Mouse (Mus musculus) forebrain, embryonic 15.5 days (tissue): ENCODE data around the gene Gm9999. TPM values are rescaled to one million over a fixed set of nuclear protein-coding genes. Genes with fewer than 3 reads are reported as not detected.
"Not testable (repeated sequence)": the region's sequence is repeated elsewhere in the genome, so short reads cannot be mapped to it uniquely, and the experiment has no call there.

ENCODE experiments used
- ATAC-seq: fragments of 200-750 bp; cut with Nextera tagmentation; replicated peaks from 2 replicates; pipeline ENCODE4 v1.8.0; 2017; ENCODE audit warnings: mild to moderate bottlenecking, moderate TSS enrichment, moderate library complexity
- H3K27ac ChIP-seq: fragments of 300-500 bp; sonication (generic); replicated peaks from 2 replicates; pipeline ENCODE4 v1.5.1; 2015; ENCODE audit warnings: mild to moderate bottlenecking, inconsistent platforms
- H3K27me3 ChIP-seq: fragments of 300-500 bp; sonication (generic); 2 replicates; pipeline ENCODE4 v1.6.1; 2015; ENCODE audit warnings: inconsistent platforms
- H3K36me3 ChIP-seq: fragments of 300-500 bp; sonication (generic); 2 replicates; pipeline ENCODE4 v1.6.1; 2015; ENCODE audit warnings: mild to moderate bottlenecking, inconsistent platforms
- H3K4me1 ChIP-seq: fragments of 300-500 bp; sonication (generic); 2 replicates; pipeline ENCODE4 v1.6.1; 2015; ENCODE audit warnings: inconsistent platforms
- H3K4me2 ChIP-seq: fragments of 300-500 bp; sonication (generic); replicated peaks from 2 replicates; pipeline ENCODE4 v1.6.1; 2015; ENCODE audit warnings: mild to moderate bottlenecking, inconsistent platforms
- H3K4me3 ChIP-seq: fragments of 300-500 bp; sonication (generic); 2 replicates; pipeline ENCODE4 v1.5.1; 2015; ENCODE audit warnings: mild to moderate bottlenecking, inconsistent platforms
- H3K9ac ChIP-seq: fragments of 300-500 bp; sonication (generic); replicated peaks from 2 replicates; pipeline ENCODE4 v1.6.1; 2015; ENCODE audit warnings: mild to moderate bottlenecking, inconsistent platforms
- H3K9me3 ChIP-seq: fragments of 300-500 bp; sonication (generic); 2 replicates; pipeline ENCODE4 v1.6.1; 2016; ENCODE audit warnings: inconsistent platforms
- WGBS: fragments of 180-500 bp; shearing (Covaris S2); methylation state at CpG from one replicate; pipeline ENCODE4 v1.1.7; 2015; ENCODE audit warnings: mixed read lengths; 5-methylcytosine and 5-hydroxymethylcytosine counted together
- polyA plus RNA-seq: library from polyadenylated mRNA; unstranded; fragments of >200 nt; fragmentation: Nextera tagmentation; extraction: Ambion mirVana; gene quantifications from 2 replicates; pipeline ENCODE4 v1.2.1, GENCODE M21; 2015

Gene Gm9999
- polyA plus RNA-seq, 1 experiment from 2014 or later = not detected

DNA sequence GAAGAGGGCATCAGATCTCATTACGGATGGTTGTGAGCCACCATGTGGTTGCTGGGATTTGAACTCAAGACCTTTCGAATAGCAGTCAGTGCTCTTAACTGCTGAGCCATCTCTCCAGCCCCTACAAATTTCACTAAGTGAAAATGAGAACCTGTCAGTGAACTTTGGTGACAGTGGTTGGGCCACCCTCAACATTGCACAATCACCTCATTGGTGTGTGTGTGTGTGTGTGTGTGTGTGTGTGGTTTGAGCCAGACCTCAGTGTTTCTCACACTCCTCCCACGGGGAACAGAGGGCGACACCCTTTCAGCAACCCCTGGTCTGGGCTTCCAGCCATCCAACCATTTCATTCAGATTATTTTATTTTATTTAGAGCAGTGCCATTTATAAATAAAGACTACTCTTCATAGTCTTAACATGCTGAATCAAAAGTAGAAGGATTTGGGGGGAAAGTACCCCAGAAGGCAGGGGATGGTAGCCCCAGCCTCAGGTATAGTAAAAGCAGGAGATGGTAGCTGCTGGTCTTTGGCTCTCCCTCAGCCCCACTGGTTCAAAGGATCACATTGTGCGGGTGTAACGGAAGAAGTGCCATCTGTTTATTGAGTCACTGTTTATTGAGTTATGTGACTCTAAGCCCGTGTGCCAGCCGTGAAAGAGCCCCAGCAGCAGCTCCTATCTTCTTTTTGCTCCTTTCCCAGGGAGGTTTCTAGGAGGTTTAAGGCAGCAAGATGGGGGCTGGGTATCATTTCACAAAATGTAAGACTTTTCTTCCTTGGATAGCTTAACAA lies 2.5 kb downstream of the Gm9999 start:
- Histone ChIP-seq H3K36me3 (0 out of 2 replicates have a peak, but pooled peaks cover 4% of the 10 kb centered on the region), H3K4me2 (no peak overlapping the region), H3K27me3 (no peaks in the 10 kb centered on the region), H3K4me3 (no peak overlapping the region), H3K9me3 (no peaks in the 10 kb centered on the region), H3K9ac (no peak overlapping the region), H3K27ac (0 out of 2 replicates have a peak overlapping the region, but pooled peaks have one; percentile 29), H3K4me1 (0 out of 2 replicates have a peak, but pooled peaks cover 3% of the 10 kb centered on the region)
- ATAC-seq = no peak
- 50% methylated on average over 8 of the region's 8 CpGs for WGBS

DNA sequence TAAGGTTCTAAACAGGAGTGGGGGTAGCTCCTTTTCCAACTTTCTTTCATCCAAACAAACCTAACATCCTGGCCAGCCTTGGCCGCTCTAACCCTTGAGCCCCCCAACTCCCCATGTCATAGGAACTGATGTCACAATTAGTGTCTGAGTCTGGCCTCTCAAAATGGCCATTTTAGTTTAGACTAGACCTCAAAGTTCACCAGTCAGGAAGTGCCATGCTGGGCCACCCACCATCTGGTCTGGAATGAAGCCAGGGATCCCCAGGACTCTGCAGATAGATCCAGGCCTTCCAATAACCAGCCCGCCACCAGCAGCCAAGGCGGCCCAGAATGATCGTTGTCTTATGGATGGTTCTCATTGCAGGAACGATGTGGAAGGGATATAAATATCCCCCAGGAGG lies 3.3 kb downstream of the Gm9999 start:
- no peak overlapping the region for H3K9ac ChIP-seq
- no peaks in the 10 kb centered on the region for H3K27me3 ChIP-seq
- WGBS = 62% methylated on average over 5 of the region's 5 CpGs
- H3K36me3 ChIP-seq = peaks cover 9% of the 10 kb centered on the region
- H3K4me3 ChIP-seq = no peak overlapping the region
- 0 out of 2 replicates have a peak overlapping the region, but pooled peaks have one; percentile 29 for H3K27ac ChIP-seq
- no peaks in the 10 kb centered on the region for H3K9me3 ChIP-seq
- no peak overlapping the region for H3K4me2 ChIP-seq
- no peak for ATAC-seq
- 0 out of 2 replicates have a peak, but pooled peaks cover 3% of the 10 kb centered on the region for H3K4me1 ChIP-seq

DNA sequence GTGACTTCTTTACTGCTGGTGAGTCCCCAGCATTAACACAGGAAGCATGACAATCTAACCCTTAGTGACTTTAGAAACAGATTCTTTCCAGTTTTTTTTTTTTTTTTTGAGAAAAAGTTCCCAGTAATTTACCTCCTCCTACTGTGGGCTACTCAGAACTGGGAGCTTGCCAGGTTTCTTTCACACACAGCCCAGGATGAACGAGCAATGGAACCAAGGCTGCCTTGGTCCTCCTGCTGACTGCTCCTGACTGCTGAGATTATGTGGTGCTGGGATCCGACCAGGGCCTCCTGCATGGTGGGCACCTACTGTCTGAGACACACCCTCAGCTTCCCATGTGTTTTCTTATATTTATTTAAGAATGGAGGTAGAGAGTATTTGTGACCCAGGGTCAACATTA lies 3.7 kb downstream of the Gm9999 start:
- 39% methylated on average over 2 of the region's 2 CpGs for WGBS
- no peaks in the 10 kb centered on the region for H3K27me3 ChIP-seq
- H3K9me3 ChIP-seq = no peaks in the 10 kb centered on the region
- peaks cover 14% of the 10 kb centered on the region for H3K36me3 ChIP-seq
- 0 out of 2 replicates have a peak, but pooled peaks cover 3% of the 10 kb centered on the region for H3K4me1 ChIP-seq
- H3K27ac ChIP-seq = no peak overlapping the region
- no peak overlapping the region for H3K9ac ChIP-seq
- ATAC-seq = no peak
- no peak overlapping the region for H3K4me2 ChIP-seq
- no peak overlapping the region for H3K4me3 ChIP-seq

DNA sequence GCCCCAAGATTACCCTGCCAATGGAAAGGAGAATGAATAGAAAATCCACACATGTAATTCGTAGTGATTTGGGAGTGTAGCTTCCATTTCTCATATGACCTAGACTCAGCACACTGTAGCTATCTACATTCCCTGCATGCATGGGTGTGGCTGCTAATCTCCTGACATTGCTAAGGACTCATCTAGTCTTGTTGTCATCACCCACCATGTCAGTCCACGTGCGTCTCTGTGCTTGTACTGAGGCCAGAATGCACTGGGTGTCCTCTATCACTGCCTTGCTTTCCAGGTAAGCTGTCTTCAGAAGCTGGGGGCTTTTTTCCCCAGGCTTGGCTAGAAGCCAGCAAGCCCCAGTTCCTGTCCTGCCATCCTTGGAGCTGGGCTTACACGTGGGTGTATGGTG lies 6.0 kb downstream of the Gm9999 start:
- H3K4me1 ChIP-seq, H3K9me3 ChIP-seq, H3K4me2 ChIP-seq, H3K27ac ChIP-seq, H3K27me3 ChIP-seq, H3K4me3 ChIP-seq, ATAC-seq, H3K9ac ChIP-seq: not testable (repeated sequence)
- peaks cover 36% of the 10 kb centered on the region for H3K36me3 ChIP-seq
- 82% methylated on average over 4 of the region's 4 CpGs for WGBS

DNA sequence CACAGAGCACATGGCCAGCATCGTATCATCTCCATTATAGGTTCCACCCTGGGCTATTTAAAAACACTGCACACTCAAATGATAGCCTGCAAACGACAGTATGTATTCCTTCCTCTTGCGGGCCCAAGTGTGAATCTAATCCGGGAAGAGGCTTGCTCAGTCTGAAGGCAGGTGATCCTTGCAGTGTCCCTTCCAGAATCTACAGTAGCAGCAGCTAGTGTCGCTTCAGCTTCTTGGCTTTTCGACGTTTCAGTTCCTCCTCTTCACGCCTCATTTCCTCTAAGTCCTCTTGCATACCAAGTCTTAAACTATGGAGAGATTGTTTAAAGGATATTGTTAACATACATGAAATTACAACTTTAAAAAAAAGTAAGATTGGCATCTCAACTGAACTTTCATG lies 9.7 kb downstream of the Gm9999 start:
- whole genome bisulfite sequencing = 91% methylated on average over 8 of the region's 8 CpGs
- no peak overlapping the region for H3K4me2 ChIP-seq
- no peak overlapping the region for H3K4me3 ChIP-seq
- ATAC-seq = no peak
- H3K27me3 ChIP-seq = no peaks in the 10 kb centered on the region
- H3K4me1 ChIP-seq = peaks cover 4% of the 10 kb centered on the region
- H3K9ac ChIP-seq = no peak overlapping the region
- no peak overlapping the region for H3K27ac ChIP-seq
- H3K36me3 ChIP-seq = peaks cover 68% of the 10 kb centered on the region
- H3K9me3 ChIP-seq = no peaks in the 10 kb centered on the region

DNA sequence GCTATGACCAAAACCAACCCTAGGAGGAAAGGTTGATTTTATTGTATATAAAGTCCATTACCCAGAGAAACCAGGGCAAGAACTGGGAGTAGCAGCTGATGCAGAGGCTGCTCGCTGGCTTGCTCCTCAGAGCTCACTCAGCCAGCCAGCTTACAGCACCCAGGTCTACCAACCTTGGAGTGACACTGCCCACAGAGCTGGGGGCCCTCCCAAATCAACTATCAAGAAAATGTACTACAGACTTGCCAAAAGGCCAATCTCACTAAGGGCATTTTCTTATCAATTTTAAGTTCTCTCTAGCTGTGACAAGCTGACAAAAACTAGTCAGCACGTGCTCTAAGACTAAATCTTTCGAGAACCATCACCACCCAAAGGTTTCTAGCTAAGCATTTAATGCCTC lies 12.2 kb downstream of the Gm9999 start:
- H3K36me3 ChIP-seq = peaks cover 71% of the 10 kb centered on the region
- ATAC-seq = no peak
- 95% methylated on average over 3 of the region's 3 CpGs for WGBS
- H3K9ac ChIP-seq = no peak overlapping the region
- no peaks in the 10 kb centered on the region for H3K27me3 ChIP-seq
- H3K27ac ChIP-seq = no peak overlapping the region
- no peak overlapping the region for H3K4me3 ChIP-seq
- no peak overlapping the region for H3K4me2 ChIP-seq
- H3K9me3 ChIP-seq = no peaks in the 10 kb centered on the region
- peaks cover 14% of the 10 kb centered on the region for H3K4me1 ChIP-seq

DNA sequence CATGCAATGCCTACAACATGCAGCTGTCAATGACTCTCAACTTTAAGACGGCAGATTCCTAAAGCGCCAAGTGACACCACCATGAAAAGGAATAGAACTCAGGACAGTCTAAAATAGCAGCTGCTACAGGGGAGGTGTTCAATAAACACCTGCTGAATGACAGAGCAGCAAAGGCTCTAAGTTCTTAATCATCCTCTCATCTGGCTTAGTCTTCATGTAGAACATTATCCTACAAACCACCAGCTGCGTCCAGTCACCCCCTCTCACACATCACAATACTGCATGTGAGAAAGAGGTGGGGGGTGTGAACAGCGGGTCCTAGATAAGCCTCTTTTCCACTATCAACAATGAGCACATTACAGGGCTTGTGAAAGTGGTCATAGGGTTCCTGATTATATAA lies 13.6 kb downstream of the Gm9999 start:
- ATAC-seq = no peak
- Histone ChIP-seq H3K9ac (no peak overlapping the region), H3K36me3 (peaks cover 62% of the 10 kb centered on the region), H3K9me3 (no peaks in the 10 kb centered on the region), H3K4me2 (no peak overlapping the region), H3K27ac (no peak overlapping the region), H3K4me3 (no peak overlapping the region), H3K4me1 (peaks cover 27% of the 10 kb centered on the region), H3K27me3 (no peaks in the 10 kb centered on the region)
- 86% methylated on average over 4 of the region's 4 CpGs for WGBS

DNA sequence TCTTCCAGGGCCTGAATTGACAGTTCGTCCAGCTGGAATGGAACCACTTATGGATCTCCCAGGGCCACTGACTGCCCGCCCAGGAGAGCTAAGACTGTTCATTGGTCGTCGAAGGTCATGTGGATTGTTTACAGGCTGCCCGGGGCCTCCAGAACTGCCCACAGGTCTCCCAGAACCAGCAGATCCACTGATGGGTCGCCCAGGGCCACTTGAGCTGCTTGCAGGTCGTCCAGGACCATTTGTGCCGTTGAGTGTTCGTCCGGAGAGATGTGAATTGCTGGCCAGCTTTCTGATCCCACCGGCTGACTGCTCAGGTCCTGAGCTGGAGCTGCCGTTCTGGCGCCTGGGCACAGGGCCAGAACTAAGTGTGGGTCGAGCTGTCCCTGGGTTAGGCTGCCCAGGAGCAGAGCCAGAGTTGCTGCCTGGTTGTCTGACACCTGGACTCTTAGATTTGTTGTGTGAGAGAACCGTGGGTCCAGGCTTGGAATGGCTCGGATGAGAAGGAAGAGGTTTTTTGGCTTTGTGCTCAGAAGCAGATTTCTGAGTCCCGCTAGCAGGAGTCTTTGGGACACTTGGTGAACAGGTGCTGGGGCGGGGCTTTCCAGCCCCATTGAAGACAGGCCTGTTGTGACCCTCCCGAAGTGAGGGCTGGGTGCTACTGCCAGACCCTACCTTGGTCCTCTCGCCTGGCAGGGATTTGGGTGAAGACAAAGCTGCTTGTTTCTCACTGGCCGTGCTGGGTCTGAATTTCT lies 14.4 kb downstream of the Gm9999 start:
- no peaks in the 10 kb centered on the region for H3K27me3 ChIP-seq
- H3K4me1 ChIP-seq = peaks cover 35% of the 10 kb centered on the region
- H3K9ac ChIP-seq = no peak overlapping the region
- no peak overlapping the region for H3K4me2 ChIP-seq
- H3K36me3 ChIP-seq = peaks cover 55% of the 10 kb centered on the region
- ATAC-seq = no peak
- H3K27ac ChIP-seq = peak overlapping the region; percentile 58
- H3K9me3 ChIP-seq = no peaks in the 10 kb centered on the region
- WGBS = 69% methylated on average over 21 of the region's 21 CpGs
- no peak overlapping the region for H3K4me3 ChIP-seq

DNA sequence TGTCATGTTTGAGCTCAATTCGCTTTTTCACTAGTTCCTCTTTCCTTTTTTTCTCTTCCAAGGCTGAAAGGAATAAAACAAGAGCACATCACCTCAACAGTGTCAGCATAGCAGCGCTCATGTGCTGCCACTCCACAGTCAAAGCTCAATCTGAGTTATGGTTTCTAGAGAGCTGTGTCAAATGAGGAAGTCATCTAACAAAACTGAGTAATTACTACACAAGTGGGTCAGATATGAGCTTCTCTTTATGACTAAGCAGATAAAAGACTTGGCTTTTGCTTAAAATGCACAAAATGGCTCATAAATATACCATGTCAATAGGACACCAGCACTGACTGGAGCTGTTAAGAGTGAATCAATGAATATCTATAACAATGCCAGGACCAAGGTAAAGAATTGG lies 15.6 kb downstream of the Gm9999 start:
- H3K4me1 ChIP-seq = peaks cover 46% of the 10 kb centered on the region
- H3K9ac ChIP-seq = no peak overlapping the region
- H3K27ac ChIP-seq = no peak overlapping the region
- no peaks in the 10 kb centered on the region for H3K27me3 ChIP-seq
- no peak overlapping the region for H3K4me2 ChIP-seq
- no peak overlapping the region for H3K4me3 ChIP-seq
- no peaks in the 10 kb centered on the region for H3K9me3 ChIP-seq
- no peak for ATAC-seq
- H3K36me3 ChIP-seq = peaks cover 43% of the 10 kb centered on the region
- 89% methylated on average over 2 of the region's 2 CpGs for WGBS

DNA sequence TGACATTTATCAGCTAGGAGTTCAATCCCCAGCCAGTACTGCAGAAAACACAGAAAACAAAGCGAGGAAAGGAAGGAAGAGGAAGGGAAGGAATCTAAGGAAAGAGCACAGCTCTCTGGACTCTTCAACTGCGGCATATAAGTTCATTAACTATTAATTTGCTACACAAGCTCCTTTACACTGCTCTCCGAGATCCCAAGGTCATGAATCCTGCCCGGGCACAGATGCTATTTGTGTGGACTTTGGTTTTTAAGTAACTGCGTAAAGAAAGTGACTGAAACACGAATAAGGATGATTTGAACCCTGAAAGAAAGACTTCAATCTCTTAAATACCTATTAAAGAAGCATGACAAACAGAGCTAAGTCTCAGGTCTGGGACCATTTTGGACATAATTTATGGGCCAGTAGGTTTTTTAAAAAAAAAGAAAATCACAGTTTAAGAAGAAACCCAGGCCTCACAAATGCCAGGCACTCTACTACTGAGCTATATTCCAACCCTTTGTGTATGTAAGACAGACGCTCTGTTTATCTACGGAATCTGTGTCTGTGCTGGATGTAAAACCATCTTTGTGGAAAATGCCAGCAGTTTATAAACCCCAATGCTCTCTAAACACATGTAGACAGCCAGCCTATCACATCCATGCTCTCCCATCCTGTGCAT lies 16.7 kb downstream of the Gm9999 start:
- H3K4me3 ChIP-seq = no peak overlapping the region
- no peak overlapping the region for H3K4me2 ChIP-seq
- H3K36me3 ChIP-seq = peaks cover 32% of the 10 kb centered on the region
- ATAC-seq = no peak
- no peaks in the 10 kb centered on the region for H3K9me3 ChIP-seq
- H3K27me3 ChIP-seq = no peaks in the 10 kb centered on the region
- H3K9ac ChIP-seq = no peak overlapping the region
- peak overlapping the region; percentile 79 for H3K27ac ChIP-seq
- 77% methylated on average over 8 of the region's 8 CpGs for WGBS
- peaks cover 57% of the 10 kb centered on the region for H3K4me1 ChIP-seq

DNA sequence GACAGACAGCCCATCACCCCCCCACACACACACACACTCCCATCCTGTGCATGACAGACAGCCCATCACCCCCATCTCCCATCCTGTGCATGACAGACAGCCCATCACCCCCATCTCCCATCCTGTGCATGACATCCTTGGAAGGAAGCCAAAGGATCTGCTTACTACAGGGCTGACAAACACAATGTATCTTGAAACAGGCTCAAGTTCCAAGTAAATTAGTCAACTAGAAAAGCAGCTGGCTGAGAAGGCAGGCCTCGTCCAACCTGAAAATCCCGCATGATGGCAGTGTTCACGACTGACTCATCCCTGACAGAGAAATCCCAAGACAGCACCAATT lies 17.2 kb downstream of the Gm9999 start:
- Histone ChIP-seq H3K4me1 (peaks cover 62% of the 10 kb centered on the region), H3K27me3 (no peaks in the 10 kb centered on the region), H3K36me3 (peaks cover 27% of the 10 kb centered on the region), H3K4me3 (no peak overlapping the region), H3K4me2 (no peak overlapping the region), H3K27ac (peak overlapping the region; percentile 79), H3K9me3 (no peaks in the 10 kb centered on the region), H3K9ac (no peak overlapping the region)
- peak; percentile 96 for ATAC-seq
- 22% methylated on average over 3 of the region's 3 CpGs for WGBS
